Mouse (Mus musculus): ENCODE data around the gene Pim1. TPM values are rescaled to one million over a fixed set of nuclear protein-coding genes. Genes with fewer than 3 reads are reported as not detected.

Pim1 gene
- polyA plus RNA-seq, 1 experiment: 84.5 TPM

DNA sequence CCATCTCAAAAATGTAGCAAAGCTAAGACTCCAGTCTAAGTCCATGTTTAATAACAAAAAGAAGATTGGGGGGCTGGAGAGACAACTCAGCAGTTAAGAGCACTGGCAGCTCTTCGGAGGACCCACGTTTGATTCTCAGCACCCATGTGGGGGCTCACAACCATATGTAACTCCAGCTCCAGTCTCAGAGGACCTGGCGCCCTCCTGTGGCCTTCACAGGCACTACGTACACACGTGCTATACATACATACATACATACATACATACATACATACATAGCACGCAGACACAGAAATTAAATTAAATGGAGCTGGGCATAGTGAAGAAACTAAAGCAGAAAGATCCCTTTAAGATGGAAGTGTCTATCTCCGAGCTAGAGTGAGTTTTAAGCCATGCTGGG is 7.9 kb upstream of the Pim1 start:
- Histone ChIP-seq H3K4me1 (ENCODE audit: control insufficient read depth, insufficient read depth, low read length) (peaks cover 35% of the 10 kb centered on the region), H3K27ac (ENCODE audit: insufficient read depth, low read depth, low read length) (no peak overlapping the region), H3K4me3 (ENCODE audit: insufficient read depth, low read length) (no peak overlapping the region)
- TF ChIP-seq CTCF (IDR thresholded peaks at IDR 0.05; ENCODE audit: low read depth, low read length) (no peak), POLR2A (IDR thresholded peaks at IDR 0.05; ENCODE audit: borderline replicate concordance, low read depth, low read length) (no peak)

DNA sequence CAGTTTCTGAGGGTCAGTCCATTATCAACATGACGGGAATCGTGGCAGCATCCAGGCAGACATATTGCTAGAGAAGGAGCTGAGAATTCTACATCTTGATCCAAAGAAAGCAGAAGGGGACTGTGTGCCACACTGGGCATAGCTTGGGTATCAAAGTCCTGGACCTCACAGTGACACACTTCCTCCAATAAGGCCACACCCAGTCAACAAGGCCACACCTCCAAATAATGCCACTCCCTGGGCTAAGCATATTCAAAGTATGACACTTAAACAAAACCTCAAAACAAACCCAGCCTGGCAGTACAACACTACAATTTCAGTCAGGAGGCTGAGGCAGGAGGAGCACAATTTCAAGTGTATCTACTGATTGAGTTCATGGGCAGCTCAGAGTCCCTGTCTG is 7.3 kb upstream of the Pim1 start:
- TF ChIP-seq POLR2A (IDR thresholded peaks at IDR 0.05; ENCODE audit: borderline replicate concordance, low read depth, low read length) (no peak), CTCF (IDR thresholded peaks at IDR 0.05; ENCODE audit: low read depth, low read length) (no peak)
- Histone ChIP-seq H3K4me1 (ENCODE audit: control insufficient read depth, insufficient read depth, low read length) (peaks cover 33% of the 10 kb centered on the region), H3K4me3 (ENCODE audit: insufficient read depth, low read length) (no peak overlapping the region), H3K27ac (ENCODE audit: insufficient read depth, low read depth, low read length) (no peak overlapping the region)

DNA sequence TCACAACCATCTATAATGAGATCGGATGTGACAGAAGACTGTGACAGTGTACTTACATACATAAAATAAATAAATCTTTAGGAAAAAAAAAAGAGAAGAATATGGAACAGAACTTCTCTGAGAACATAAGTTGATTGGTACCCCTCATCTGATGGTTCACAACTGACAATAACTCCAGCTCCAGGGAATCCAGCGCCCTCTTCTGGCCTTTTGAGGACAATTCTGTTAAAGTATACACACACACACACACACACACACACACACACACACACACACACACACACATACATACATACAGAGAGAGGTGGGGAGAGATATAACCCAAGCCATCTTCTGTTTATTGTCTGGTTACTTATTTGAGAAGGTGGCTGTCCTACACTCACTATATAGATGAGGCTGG is 6.1 kb upstream of the Pim1 start:
- peaks cover 35% of the 10 kb centered on the region for H3K4me1 ChIP-seq (ENCODE audit: control insufficient read depth, insufficient read depth, low read length)
- no peak overlapping the region for H3K27ac ChIP-seq (ENCODE audit: insufficient read depth, low read depth, low read length)
- no peak overlapping the region for H3K4me3 ChIP-seq (ENCODE audit: insufficient read depth, low read length)
- TF ChIP-seq CTCF (IDR thresholded peaks at IDR 0.05; ENCODE audit: low read depth, low read length) (no peak), POLR2A (IDR thresholded peaks at IDR 0.05; ENCODE audit: borderline replicate concordance, low read depth, low read length) (no peak)

DNA sequence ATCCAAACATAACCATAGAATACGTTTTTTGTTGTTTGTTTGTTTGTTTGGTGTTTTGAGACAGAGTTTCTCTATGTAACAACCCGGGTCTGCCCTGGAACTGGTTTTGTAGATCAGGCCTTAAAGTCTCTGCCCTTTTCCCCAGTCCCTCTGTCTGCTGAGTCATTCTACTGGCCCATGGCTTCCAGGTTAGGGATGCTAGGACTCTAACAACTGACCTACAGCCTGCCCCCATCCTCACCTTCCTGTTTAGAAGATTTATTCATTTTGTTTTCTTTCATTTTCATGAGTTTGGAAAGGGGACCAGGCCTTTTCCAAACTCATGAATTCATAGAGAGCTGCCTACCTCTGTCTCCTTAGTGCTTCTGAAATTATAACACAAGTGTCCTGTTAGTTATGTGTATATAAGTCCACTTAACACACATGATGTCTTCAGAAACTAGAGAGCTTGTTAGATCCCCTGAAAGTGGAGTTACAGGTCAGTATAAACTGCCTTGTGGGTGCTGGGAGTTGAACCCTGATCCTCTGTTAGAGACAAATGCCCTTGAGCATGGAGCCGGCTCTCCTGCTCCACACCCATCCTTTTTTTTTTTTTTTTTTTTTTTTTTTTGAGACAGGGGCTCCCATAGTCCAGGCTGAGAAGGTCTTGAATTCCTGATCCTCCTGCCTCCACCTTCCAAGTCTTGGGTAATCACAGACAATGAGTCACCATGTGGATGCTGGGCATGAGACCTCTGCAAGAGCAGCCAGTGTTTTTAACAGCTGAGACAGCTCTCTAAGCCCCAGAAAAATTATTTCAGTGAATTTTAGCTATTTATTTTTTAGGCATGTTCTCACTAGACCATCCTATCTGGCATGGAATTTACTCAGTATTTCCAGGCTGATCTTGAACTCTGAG is 5.0 kb upstream of the Pim1 start:
- TF ChIP-seq CTCF (IDR thresholded peaks at IDR 0.05; ENCODE audit: low read depth, low read length) (no peak), POLR2A (IDR thresholded peaks at IDR 0.05; ENCODE audit: borderline replicate concordance, low read depth, low read length) (no peak)
- Histone ChIP-seq H3K4me1 (ENCODE audit: control insufficient read depth, insufficient read depth, low read length) (peaks cover 35% of the 10 kb centered on the region), H3K27ac (ENCODE audit: insufficient read depth, low read depth, low read length) (peak overlapping the region; percentile 77), H3K4me3 (ENCODE audit: insufficient read depth, low read length) (no peak overlapping the region)

DNA sequence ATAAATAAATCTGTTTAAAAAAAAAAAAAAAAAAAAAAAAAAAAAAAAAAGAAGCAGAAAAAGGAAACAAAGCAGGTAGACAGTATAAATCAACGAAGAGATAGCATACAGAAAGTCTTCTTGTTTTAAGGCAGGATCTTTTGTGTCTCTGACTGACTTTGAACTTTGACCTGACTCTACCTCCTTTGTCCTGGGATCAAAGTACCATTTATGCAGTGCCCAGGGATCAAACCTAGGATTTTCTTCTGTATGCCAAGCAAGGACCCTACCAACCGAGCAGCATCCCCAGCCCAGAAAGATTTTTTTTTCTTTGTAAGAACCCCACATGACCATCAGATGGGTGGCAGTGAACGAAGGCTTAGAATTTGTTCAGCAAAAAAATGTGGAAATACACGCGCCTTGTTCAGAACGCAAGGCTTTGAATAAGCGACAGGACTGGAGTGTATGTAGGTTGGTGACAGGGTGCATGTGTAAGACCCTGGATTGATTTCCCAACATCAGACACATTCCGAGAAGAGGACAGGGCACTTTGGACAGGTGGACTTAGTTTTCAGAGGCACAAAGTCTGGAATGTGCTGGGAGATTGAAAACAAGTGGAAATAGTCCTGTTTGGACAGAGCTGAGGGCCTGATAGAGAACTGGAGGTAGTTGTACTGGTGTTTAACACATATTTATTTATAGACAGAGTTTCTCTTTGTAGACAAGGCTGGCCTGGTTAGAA is 2.1 kb upstream of the Pim1 start:
- TF ChIP-seq POLR2A (IDR thresholded peaks at IDR 0.05; ENCODE audit: borderline replicate concordance, low read depth, low read length): no peak
- TF ChIP-seq CTCF (IDR thresholded peaks at IDR 0.05; ENCODE audit: low read depth, low read length): no peak
- Histone ChIP-seq H3K4me1 (ENCODE audit: control insufficient read depth, insufficient read depth, low read length) (peaks cover 36% of the 10 kb centered on the region), H3K4me3 (ENCODE audit: insufficient read depth, low read length) (no peak overlapping the region), H3K27ac (ENCODE audit: insufficient read depth, low read depth, low read length) (peak overlapping the region; percentile 88)

DNA sequence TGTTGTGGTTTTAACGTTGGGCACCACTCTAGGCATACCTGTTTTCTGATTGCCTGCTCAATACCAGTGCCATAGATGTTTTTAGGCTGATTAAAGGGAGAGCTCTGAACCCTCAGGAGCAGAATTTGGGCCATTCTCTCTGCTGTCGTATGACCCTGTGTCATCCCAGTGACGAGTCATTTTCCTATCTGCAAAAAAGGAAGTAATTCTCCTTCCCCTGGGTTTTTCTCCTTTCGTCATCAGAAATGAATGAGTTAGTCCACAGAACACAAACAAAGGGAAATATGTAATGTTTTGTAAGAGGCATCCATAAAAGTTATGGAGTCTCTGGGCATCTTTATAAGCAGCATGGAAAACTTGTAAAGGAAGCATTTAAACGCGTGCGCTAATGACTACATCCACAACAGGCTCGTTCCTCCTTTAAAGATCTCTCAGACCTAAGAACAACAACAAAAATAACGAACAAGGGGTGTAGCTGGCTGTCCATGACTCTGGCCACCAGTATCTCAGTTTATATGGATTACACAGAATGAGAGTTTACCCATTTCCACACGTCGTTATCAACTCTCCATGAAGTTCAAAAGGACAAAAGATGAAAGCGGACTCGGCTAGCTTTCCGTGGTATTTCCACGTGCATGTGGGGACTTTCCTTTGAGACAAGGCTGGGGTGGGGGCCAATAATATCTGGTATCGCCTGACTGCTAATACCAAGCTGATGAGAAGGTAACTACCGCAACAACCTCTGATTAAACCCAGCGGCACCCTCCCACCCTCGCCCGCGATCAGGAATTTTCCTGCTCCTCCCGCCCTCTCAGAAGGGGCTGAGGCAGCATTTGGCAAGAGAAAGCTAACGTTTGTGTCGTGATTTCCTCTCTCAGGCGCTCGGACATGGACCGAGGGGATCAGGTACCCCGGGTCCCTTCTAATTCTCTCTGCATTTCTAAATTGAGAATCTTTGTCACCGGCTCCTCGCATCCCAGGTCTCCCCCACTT is 1.3 kb upstream of the Pim1 start:
- Histone ChIP-seq H3K4me3 (ENCODE audit: insufficient read depth, low read length) (peak overlapping the region; percentile 90), H3K27ac (ENCODE audit: insufficient read depth, low read depth, low read length) (peak overlapping the region; percentile 93), H3K4me1 (ENCODE audit: control insufficient read depth, insufficient read depth, low read length) (peaks cover 45% of the 10 kb centered on the region)
- TF ChIP-seq POLR2A (IDR thresholded peaks at IDR 0.05; ENCODE audit: borderline replicate concordance, low read depth, low read length): no peak
- TF ChIP-seq CTCF (IDR thresholded peaks at IDR 0.05; ENCODE audit: low read depth, low read length): no peak

DNA sequence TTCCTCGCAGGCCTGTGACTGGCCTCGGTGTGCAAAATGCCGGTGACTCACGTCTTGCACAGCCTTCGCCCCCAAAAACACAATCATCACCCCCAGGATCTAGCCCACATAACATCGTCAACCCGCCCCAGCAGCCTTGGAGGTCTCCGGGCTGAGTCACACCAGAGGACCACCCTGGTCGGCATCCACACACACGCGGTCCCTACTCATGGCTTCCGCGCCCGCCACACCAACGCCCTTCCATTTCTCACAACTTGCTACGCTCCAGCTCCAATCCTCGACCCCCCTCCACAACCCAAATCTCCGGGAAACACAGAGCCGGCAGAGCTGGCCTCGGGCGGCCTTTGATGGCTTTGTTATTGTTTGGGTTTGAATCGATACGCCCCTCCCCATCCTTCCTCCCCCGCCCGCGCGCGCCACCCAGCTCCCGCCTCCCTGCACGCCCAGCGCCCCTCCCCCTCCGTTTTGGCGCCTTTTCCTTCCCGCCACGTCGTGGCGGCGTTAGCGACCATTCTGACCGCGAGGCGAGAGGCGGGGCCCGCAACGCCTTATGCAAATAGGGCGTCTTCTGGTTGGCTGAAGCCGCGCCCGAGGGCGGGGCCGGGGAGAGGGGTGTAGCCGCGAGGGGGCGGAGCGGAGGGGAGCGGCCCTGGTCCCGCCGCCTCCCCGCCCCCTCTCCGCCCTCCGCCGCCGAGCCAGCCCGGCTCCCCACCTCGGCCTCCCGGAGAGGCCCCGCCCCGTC is 411 bp upstream of the Pim1 start:
- H3K4me1 ChIP-seq (ENCODE audit: control insufficient read depth, insufficient read depth, low read length): peaks cover 48% of the 10 kb centered on the region
- peak overlapping the region; percentile 93 for H3K27ac ChIP-seq (ENCODE audit: insufficient read depth, low read depth, low read length)
- peak overlapping the region; percentile 90 for H3K4me3 ChIP-seq (ENCODE audit: insufficient read depth, low read length)
- TF ChIP-seq CTCF (IDR thresholded peaks at IDR 0.05; ENCODE audit: low read depth, low read length) (no peak), POLR2A (IDR thresholded peaks at IDR 0.05; ENCODE audit: borderline replicate concordance, low read depth, low read length) (no peak)

DNA sequence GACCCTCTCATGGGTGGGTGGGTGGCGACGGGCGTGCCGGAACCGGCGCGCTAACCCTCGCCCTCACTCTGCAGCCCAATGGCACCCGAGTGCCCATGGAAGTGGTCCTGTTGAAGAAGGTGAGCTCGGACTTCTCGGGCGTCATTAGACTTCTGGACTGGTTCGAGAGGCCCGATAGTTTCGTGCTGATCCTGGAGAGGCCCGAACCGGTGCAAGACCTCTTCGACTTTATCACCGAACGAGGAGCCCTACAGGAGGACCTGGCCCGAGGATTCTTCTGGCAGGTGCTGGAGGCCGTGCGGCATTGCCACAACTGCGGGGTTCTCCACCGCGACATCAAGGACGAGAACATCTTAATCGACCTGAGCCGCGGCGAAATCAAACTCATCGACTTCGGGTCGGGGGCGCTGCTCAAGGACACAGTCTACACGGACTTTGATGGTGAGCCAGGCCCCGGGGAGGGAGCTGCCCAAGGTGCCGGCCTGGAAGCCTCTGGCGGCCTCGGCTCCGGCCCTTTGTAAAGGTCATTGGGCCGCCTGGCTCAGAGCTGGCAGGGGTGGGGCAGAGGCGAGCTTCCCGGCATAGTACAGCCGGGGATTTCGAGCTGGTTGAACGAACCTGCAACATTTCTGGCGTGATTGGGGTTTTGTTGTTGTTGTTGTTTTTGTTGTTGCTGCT is 1.2 kb downstream of the Pim1 start:
- H3K4me1 ChIP-seq (ENCODE audit: control insufficient read depth, insufficient read depth, low read length): peaks cover 35% of the 10 kb centered on the region
- TF ChIP-seq CTCF (IDR thresholded peaks at IDR 0.05; ENCODE audit: low read depth, low read length) (no peak), POLR2A (IDR thresholded peaks at IDR 0.05; ENCODE audit: borderline replicate concordance, low read depth, low read length) (no peak)
- H3K27ac ChIP-seq (ENCODE audit: insufficient read depth, low read depth, low read length): peak overlapping the region; percentile 85
- H3K4me3 ChIP-seq (ENCODE audit: insufficient read depth, low read length): peak overlapping the region; percentile 100

Data from bone marrow macrophage, adult 2 months (primary cell).